Mouse (Mus musculus): ENCODE data around the gene Fhit. TPM values are rescaled to one million over a fixed set of nuclear protein-coding genes. Genes with fewer than 3 reads are reported as not detected.

Fhit gene
- polyA plus RNA-seq, 1 experiment from 2014 or later, result 3.6 TPM

- Histone ChIP-seq H3K9me3 (replicated peaks; ENCODE audit: control insufficient read depth, low read length) (no peaks in the 10 kb centered on the region), H3K4me3 (ENCODE audit: low read length) (no peak overlapping the region), H3K9ac (ENCODE audit: low read length) (no peak overlapping the region), H3K4me1 (ENCODE audit: control insufficient read depth, insufficient read depth, low read length) (no peaks in the 10 kb centered on the region), H3K27ac (ENCODE audit: low read length) (no peak overlapping the region), H3K27me3 (ENCODE audit: control insufficient read depth, insufficient read depth, low read length) (no peaks in the 10 kb centered on the region), H3K36me3 (ENCODE audit: control insufficient read depth, insufficient read depth) (no peaks in the 10 kb centered on the region), H3K4me2 (ENCODE audit: low read depth, low read length) (no peak overlapping the region)
- 68% methylated on average over 1 of the region's 1 CpGs for WGBS
- no peak for ATAC-seq (replicated peaks; ENCODE audit: extremely low read depth, insufficient read depth, low FRiP score)
Measured at GRCm38 (mm10) chr14:10480681-10481080, 681.2 kb downstream of the Fhit start.

- Histone ChIP-seq H3K4me3 (ENCODE audit: low read length) (peak overlapping the region; percentile 45), H3K4me1 (ENCODE audit: control insufficient read depth, insufficient read depth, low read length) (peaks cover 8% of the 10 kb centered on the region; the same call in 1 of the 2 replicates), H3K4me2 (ENCODE audit: low read depth, low read length) (peak overlapping the region; percentile 65), H3K27me3 (ENCODE audit: control insufficient read depth, insufficient read depth, low read length) (no peaks in the 10 kb centered on the region), H3K27ac (ENCODE audit: low read length) (peak overlapping the region; percentile 53; the same call in 1 of the 2 replicates), H3K9ac (ENCODE audit: low read length) (peak overlapping the region; percentile 55; the same call in 1 of the 2 replicates), H3K9me3 (replicated peaks; ENCODE audit: control insufficient read depth, low read length) (no peaks in the 10 kb centered on the region), H3K36me3 (ENCODE audit: control insufficient read depth, insufficient read depth) (no peaks in the 10 kb centered on the region)
- WGBS, result 8% methylated on average over 14 of the region's 14 CpGs
- peak; percentile 86 for ATAC-seq (replicated peaks; ENCODE audit: extremely low read depth, insufficient read depth, low FRiP score)
Measured at GRCm38 (mm10) chr14:10453001-10453861, 708.6 kb downstream of the Fhit start.

- no peak for ATAC-seq (replicated peaks; ENCODE audit: extremely low read depth, insufficient read depth, low FRiP score)
- 45% methylated on average over 5 of the region's 5 CpGs for WGBS
Measured at GRCm38 (mm10) chr14:10452234-10452633, 709.6 kb downstream of the Fhit start.

GRCm38 (mm10) chr14:10445360-10445759 is 716.5 kb downstream of the Fhit start:
- no peak overlapping the region for H3K9ac ChIP-seq (ENCODE audit: low read length)
- no peak overlapping the region for H3K27ac ChIP-seq (ENCODE audit: low read length)
- ATAC-seq (replicated peaks; ENCODE audit: extremely low read depth, insufficient read depth, low FRiP score), result no peak

More at GRCm38 (mm10) chr14:10452234-10452633, 709.6 kb downstream of the Fhit start:
- H3K27me3 ChIP-seq (ENCODE audit: control insufficient read depth, insufficient read depth, low read length), result no peaks in the 10 kb centered on the region
- peaks cover 8% of the 10 kb centered on the region; the same call in 1 of the 2 replicates for H3K4me1 ChIP-seq (ENCODE audit: control insufficient read depth, insufficient read depth, low read length)
- H3K27ac ChIP-seq (ENCODE audit: low read length), result no peak overlapping the region
- H3K9ac ChIP-seq (ENCODE audit: low read length), result no peak overlapping the region
- no peaks in the 10 kb centered on the region for H3K36me3 ChIP-seq (ENCODE audit: control insufficient read depth, insufficient read depth)
- no peaks in the 10 kb centered on the region for H3K9me3 ChIP-seq (replicated peaks; ENCODE audit: control insufficient read depth, low read length)
- no peak overlapping the region for H3K4me3 ChIP-seq (ENCODE audit: low read length)
- no peak overlapping the region for H3K4me2 ChIP-seq (ENCODE audit: low read depth, low read length)

GRCm38 (mm10) chr14:10439007-10439749 is 722.7 kb downstream of the Fhit start:
- 67% methylated on average over 1 of the region's 1 CpGs for WGBS
- Histone ChIP-seq H3K9ac (ENCODE audit: low read length) (no peak overlapping the region), H3K4me3 (ENCODE audit: low read length) (no peak overlapping the region), H3K4me2 (ENCODE audit: low read depth, low read length) (no peak overlapping the region), H3K9me3 (replicated peaks; ENCODE audit: control insufficient read depth, low read length) (no peaks in the 10 kb centered on the region), H3K4me1 (ENCODE audit: control insufficient read depth, insufficient read depth, low read length) (no peaks in the 10 kb centered on the region), H3K27me3 (ENCODE audit: control insufficient read depth, insufficient read depth, low read length) (no peaks in the 10 kb centered on the region), H3K27ac (ENCODE audit: low read length) (no peak overlapping the region), H3K36me3 (ENCODE audit: control insufficient read depth, insufficient read depth) (no peaks in the 10 kb centered on the region)
- no peak for ATAC-seq (replicated peaks; ENCODE audit: extremely low read depth, insufficient read depth, low FRiP score)

More at GRCm38 (mm10) chr14:10445360-10445759, 716.5 kb downstream of the Fhit start:
- Histone ChIP-seq H3K27me3 (ENCODE audit: control insufficient read depth, insufficient read depth, low read length) (no peaks in the 10 kb centered on the region), H3K36me3 (ENCODE audit: control insufficient read depth, insufficient read depth) (no peaks in the 10 kb centered on the region), H3K9me3 (replicated peaks; ENCODE audit: control insufficient read depth, low read length) (no peaks in the 10 kb centered on the region), H3K4me1 (ENCODE audit: control insufficient read depth, insufficient read depth, low read length) (no peaks in the 10 kb centered on the region), H3K4me3 (ENCODE audit: low read length) (no peak overlapping the region), H3K4me2 (ENCODE audit: low read depth, low read length) (no peak overlapping the region)

GRCm38 (mm10) chr14:10436193-10436592 is 725.6 kb downstream of the Fhit start:
- H3K27me3 ChIP-seq (ENCODE audit: control insufficient read depth, insufficient read depth, low read length), result no peaks in the 10 kb centered on the region
- H3K9me3 ChIP-seq (replicated peaks; ENCODE audit: control insufficient read depth, low read length), result no peaks in the 10 kb centered on the region
- no peak overlapping the region for H3K27ac ChIP-seq (ENCODE audit: low read length)
- no peak for ATAC-seq (replicated peaks; ENCODE audit: extremely low read depth, insufficient read depth, low FRiP score)
- WGBS, result 83% methylated on average over 1 of the region's 1 CpGs
- no peaks in the 10 kb centered on the region for H3K36me3 ChIP-seq (ENCODE audit: control insufficient read depth, insufficient read depth)
- no peak overlapping the region for H3K4me3 ChIP-seq (ENCODE audit: low read length)
- H3K4me1 ChIP-seq (ENCODE audit: control insufficient read depth, insufficient read depth, low read length), result no peaks in the 10 kb centered on the region
- H3K9ac ChIP-seq (ENCODE audit: low read length), result no peak overlapping the region
- H3K4me2 ChIP-seq (ENCODE audit: low read depth, low read length), result no peak overlapping the region

- no peak overlapping the region for H3K9ac ChIP-seq (ENCODE audit: low read length)
- no peak overlapping the region for H3K4me2 ChIP-seq (ENCODE audit: low read depth, low read length)
- H3K9me3 ChIP-seq (replicated peaks; ENCODE audit: control insufficient read depth, low read length), result no peaks in the 10 kb centered on the region
- H3K27me3 ChIP-seq (ENCODE audit: control insufficient read depth, insufficient read depth, low read length), result no peaks in the 10 kb centered on the region
- no peaks in the 10 kb centered on the region for H3K4me1 ChIP-seq (ENCODE audit: control insufficient read depth, insufficient read depth, low read length)
- H3K4me3 ChIP-seq (ENCODE audit: low read length), result no peak overlapping the region
- ATAC-seq (replicated peaks; ENCODE audit: extremely low read depth, insufficient read depth, low FRiP score), result no peak
- H3K27ac ChIP-seq (ENCODE audit: low read length), result no peak overlapping the region
- no peaks in the 10 kb centered on the region for H3K36me3 ChIP-seq (ENCODE audit: control insufficient read depth, insufficient read depth)
- 72% methylated on average over 2 of the region's 2 CpGs for WGBS
Measured at GRCm38 (mm10) chr14:10432502-10432901, 729.3 kb downstream of the Fhit start.

GRCm38 (mm10) chr14:10430396-10431000 is 731.3 kb downstream of the Fhit start:
- no peak overlapping the region for H3K9ac ChIP-seq (ENCODE audit: low read length)
- H3K36me3 ChIP-seq (ENCODE audit: control insufficient read depth, insufficient read depth), result no peaks in the 10 kb centered on the region
- no peak for ATAC-seq (replicated peaks; ENCODE audit: extremely low read depth, insufficient read depth, low FRiP score)
- WGBS, result 79% methylated on average over 3 of the region's 3 CpGs
- no peaks in the 10 kb centered on the region for H3K9me3 ChIP-seq (replicated peaks; ENCODE audit: control insufficient read depth, low read length)
- no peak overlapping the region for H3K4me2 ChIP-seq (ENCODE audit: low read depth, low read length)
- no peak overlapping the region for H3K4me3 ChIP-seq (ENCODE audit: low read length)
- no peak overlapping the region for H3K27ac ChIP-seq (ENCODE audit: low read length)
- H3K4me1 ChIP-seq (ENCODE audit: control insufficient read depth, insufficient read depth, low read length), result no peaks in the 10 kb centered on the region
- no peaks in the 10 kb centered on the region for H3K27me3 ChIP-seq (ENCODE audit: control insufficient read depth, insufficient read depth, low read length)

All from heart, embryonic 16.5 days (tissue).